Mouse (Mus musculus) midbrain, postnatal 0 days (tissue): ENCODE results near the gene Sept9. TPM values are rescaled to one million over a fixed set of nuclear protein-coding genes. Genes with fewer than 3 reads are reported as not detected.
"Not testable (repeated sequence)": the region's sequence is repeated elsewhere in the genome, so short reads cannot be mapped to it uniquely, and the experiment has no call there.

Experiments used
- ATAC-seq: fragments of 200-750 bp; cut with Nextera tagmentation; 2 replicates; pipeline ENCODE4 v1.8.0; 2017; ENCODE audit warnings: moderate number of reproducible peaks, mild to moderate bottlenecking, moderate TSS enrichment, moderate library complexity; ENCODE audit not compliant: low FRiP score
- DNase-seq: peaks from one replicate; pipeline ENCODE4 v3.0.0-alpha.2; 2015; ENCODE audit warnings: low spot score
- H3K27ac ChIP-seq: fragments of 300-500 bp; sonication (generic); 2 replicates; pipeline ENCODE4 v1.5.1; 2014; ENCODE audit warnings: low read depth, mild to moderate bottlenecking, low read length, mixed read lengths
- H3K27me3 ChIP-seq: fragments of 300-500 bp; sonication (generic); 2 replicates; pipeline ENCODE4 v1.6.1; 2014; ENCODE audit warnings: low read length, control low read depth, mixed read lengths; ENCODE audit not compliant: insufficient read depth
- H3K36me3 ChIP-seq: fragments of 300-500 bp; sonication (generic); 2 replicates; pipeline ENCODE4 v1.6.1; 2014; ENCODE audit warnings: low read length, control low read depth, mixed read lengths; ENCODE audit not compliant: insufficient read depth
- H3K4me1 ChIP-seq: fragments of 300-500 bp; sonication (generic); 2 replicates; pipeline ENCODE4 v1.6.1; 2014; ENCODE audit warnings: mild to moderate bottlenecking, control low read depth, antibody characterized with exemption, low read length, mixed read lengths; ENCODE audit not compliant: insufficient read depth
- H3K4me2 ChIP-seq: fragments of 300-500 bp; sonication (generic); 2 replicates; pipeline ENCODE4 v1.6.1; 2014; ENCODE audit warnings: low read depth, mild to moderate bottlenecking, low read length, mixed read lengths; ENCODE audit not compliant: poor library complexity, severe bottlenecking
- H3K4me3 ChIP-seq: fragments of 300-500 bp; sonication (generic); 2 replicates; pipeline ENCODE4 v1.5.1; 2014; ENCODE audit warnings: low read depth, mild to moderate bottlenecking, low read length, moderate library complexity
- H3K9ac ChIP-seq: fragments of 300-500 bp; sonication (generic); replicated peaks from 2 replicates; pipeline ENCODE4 v1.6.1; 2014; ENCODE audit warnings: mild to moderate bottlenecking, low read length, moderate library complexity, mixed read lengths; ENCODE audit not compliant: poor library complexity, severe bottlenecking
- H3K9me3 ChIP-seq: fragments of 300-500 bp; sonication (generic); 2 replicates; pipeline ENCODE4 v1.6.1; 2016; ENCODE audit warnings: low read length, control low read depth
- CTCF ChIP-seq: IDR thresholded peaks from 2 replicates; pipeline ENCODE4 v1.5.1; 2016; ENCODE audit warnings: antibody characterized with exemption, mild to moderate bottlenecking
- WGBS: fragments of 180-500 bp; shearing (Covaris S2); extraction: QIAGEN DNeasy Blood & Tissue Kit; methylation state at CpG from one replicate; pipeline ENCODE4 v1.1.7; 2014; 5-methylcytosine and 5-hydroxymethylcytosine counted together
- polyA plus RNA-seq: library from polyadenylated mRNA; unstranded; fragments of >200 nt; fragmentation: Nextera tagmentation; extraction: Ambion mirVana; gene quantifications from 2 replicates; pipeline ENCODE4 v1.2.1, GENCODE M21; 2015
- total RNA-seq: library from RNA; depleted of rRNA; stranded (reverse); fragments of >200 nt; gene quantifications from 2 replicates; pipeline ENCODE4 v1.2.3, GENCODE M21; 2014

Gene Sept9
- total and polyA plus RNA-seq, 2 experiments from 2014 or later: 95.3 to 105 TPM

GRCm38 (mm10) chr11:117322730-117323579 lies 123.5 kb downstream of the Sept9 start:
- H3K4me2 ChIP-seq: no peak overlapping the region
- no peak overlapping the region for H3K9ac ChIP-seq
- TF ChIP-seq CTCF: no peak
- no peaks in the 10 kb centered on the region for H3K27me3 ChIP-seq
- no peak for ATAC-seq
- H3K4me1 ChIP-seq: peaks cover 4% of the 10 kb centered on the region
- DNase-seq: no peak
- WGBS: 90% methylated on average over 15 of the region's 15 CpGs
- H3K4me3 ChIP-seq: no peak overlapping the region
- no peaks in the 10 kb centered on the region for H3K9me3 ChIP-seq
- no peaks in the 10 kb centered on the region for H3K36me3 ChIP-seq
- H3K27ac ChIP-seq: no peak overlapping the region

- H3K27ac ChIP-seq: no peak overlapping the region
- no peak overlapping the region for H3K4me3 ChIP-seq
- no peak overlapping the region for H3K9ac ChIP-seq
- DNase-seq (no peak), ATAC-seq (no peak)
- no peak for TF ChIP-seq CTCF
- peaks cover 4% of the 10 kb centered on the region for H3K4me1 ChIP-seq
- H3K4me2 ChIP-seq: no peak overlapping the region
- no peaks in the 10 kb centered on the region for H3K27me3 ChIP-seq
- WGBS: 75% methylated on average over 12 of the region's 12 CpGs
- no peaks in the 10 kb centered on the region for H3K36me3 ChIP-seq
- no peaks in the 10 kb centered on the region for H3K9me3 ChIP-seq
These were observed 124.6 kb downstream of the Sept9 start for GRCm38 (mm10) chr11:117323976-117324574.

- not testable (repeated sequence) for H3K36me3 ChIP-seq, H3K4me1 ChIP-seq, ATAC-seq, H3K27me3 ChIP-seq, H3K4me3 ChIP-seq, H3K9me3 ChIP-seq, H3K4me2 ChIP-seq, H3K9ac ChIP-seq, H3K27ac ChIP-seq, DNase-seq
- WGBS: 90% methylated on average over 5 of the region's 5 CpGs
These were observed 125.3 kb downstream of the Sept9 start for GRCm38 (mm10) chr11:117324718-117325117.

- H3K9me3 ChIP-seq: no peaks in the 10 kb centered on the region
- DNase-seq (no peak), ATAC-seq (no peak)
- H3K27ac ChIP-seq: no peak overlapping the region
- H3K27me3 ChIP-seq: no peaks in the 10 kb centered on the region
- 88% methylated on average over 5 of the region's 5 CpGs for WGBS
- TF ChIP-seq CTCF: no peak
- no peak overlapping the region for H3K9ac ChIP-seq
- H3K4me3 ChIP-seq: no peak overlapping the region
- no peak overlapping the region for H3K4me2 ChIP-seq
- no peaks in the 10 kb centered on the region for H3K36me3 ChIP-seq
- peaks cover 1% of the 10 kb centered on the region for H3K4me1 ChIP-seq
These were observed 125.6 kb downstream of the Sept9 start for GRCm38 (mm10) chr11:117325131-117325467.

GRCm38 (mm10) chr11:117325468-117326139 lies 126.1 kb downstream of the Sept9 start:
- Histone ChIP-seq H3K4me3 (no peak overlapping the region), H3K27ac (no peak overlapping the region), H3K4me2 (no peak overlapping the region), H3K4me1 (no peaks in the 10 kb centered on the region; the same call in 1 of the 2 replicates), H3K36me3 (no peaks in the 10 kb centered on the region), H3K27me3 (no peaks in the 10 kb centered on the region), H3K9me3 (no peaks in the 10 kb centered on the region), H3K9ac (no peak overlapping the region)
- no peak for DNase-seq
- TF ChIP-seq CTCF: no peak
- ATAC-seq: no peak
- WGBS: 44% methylated on average over 10 of the region's 12 CpGs
